Mouse (Mus musculus) brain, adult 2 months (tissue): ENCODE measurements at regions not wholly inside any gene's neighbourhood (a gene's known extent, or its start where the extent isn't known, plus 50 kb on each side); places are given as distances from the start of the nearest gene placed in this dataset.
"Not testable (repeated sequence)": the region's sequence is repeated elsewhere in the genome, so short reads cannot be mapped to it uniquely, and the experiment has no call there.

Experiments used
- DNase-seq: peaks from one replicate; pipeline ENCODE4 v3.0.0; 2011; ENCODE audit warnings: low read depth, low spot score

- no peak for DNase-seq
Measured at GRCm38 (mm10) chr7:137974705-137975104, 422.8 kb downstream of the Tcerg1l start.

DNA sequence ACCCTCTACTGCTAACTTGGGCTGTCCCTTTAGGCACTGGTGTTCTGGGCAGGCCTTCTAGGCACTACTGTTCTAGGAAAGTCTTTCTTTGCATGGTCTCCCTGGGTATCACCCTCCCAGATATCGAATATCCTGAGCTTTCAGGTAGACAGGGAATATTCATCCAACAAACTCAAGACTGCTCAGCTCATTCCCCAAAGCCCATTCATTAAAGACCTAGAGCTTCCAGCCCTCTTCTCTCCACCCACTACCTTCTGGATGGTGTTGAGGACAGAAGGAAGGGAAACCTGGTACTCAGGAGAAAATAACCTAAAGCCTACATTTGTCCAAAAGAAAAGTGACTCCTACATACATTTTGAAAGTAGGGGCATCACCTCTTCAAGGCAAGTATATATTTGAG, 420.0 kb downstream of the Tcerg1l start:
- peak; percentile 33 for DNase-seq

DNA sequence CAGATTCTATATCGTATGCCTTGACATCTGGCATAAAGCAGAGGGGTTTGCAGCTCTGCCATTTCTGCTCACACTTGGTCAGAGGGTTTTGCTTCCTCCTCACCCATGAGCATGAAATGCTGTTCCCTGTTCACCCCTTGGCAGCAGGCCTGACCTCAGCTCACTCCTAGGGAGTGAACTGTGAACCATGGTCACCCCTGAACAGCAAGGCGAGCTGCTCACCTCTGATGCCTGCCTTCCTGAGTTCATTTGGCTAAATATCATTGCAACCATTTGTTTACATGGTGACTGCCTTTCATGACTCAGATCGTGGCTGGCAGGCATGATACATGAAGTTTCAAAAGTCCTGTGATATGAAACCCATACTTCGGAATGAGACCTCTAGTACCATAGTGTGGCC, 418.2 kb downstream of the Tcerg1l start:
- no peak for DNase-seq

- DNase-seq, result no peak
Measured at GRCm38 (mm10) chr7:138005806-138006205, 391.7 kb downstream of the Tcerg1l start.

- DNase-seq, result peak; percentile 35
Measured at GRCm38 (mm10) chr7:138006971-138007370, 390.6 kb downstream of the Tcerg1l start.

DNA sequence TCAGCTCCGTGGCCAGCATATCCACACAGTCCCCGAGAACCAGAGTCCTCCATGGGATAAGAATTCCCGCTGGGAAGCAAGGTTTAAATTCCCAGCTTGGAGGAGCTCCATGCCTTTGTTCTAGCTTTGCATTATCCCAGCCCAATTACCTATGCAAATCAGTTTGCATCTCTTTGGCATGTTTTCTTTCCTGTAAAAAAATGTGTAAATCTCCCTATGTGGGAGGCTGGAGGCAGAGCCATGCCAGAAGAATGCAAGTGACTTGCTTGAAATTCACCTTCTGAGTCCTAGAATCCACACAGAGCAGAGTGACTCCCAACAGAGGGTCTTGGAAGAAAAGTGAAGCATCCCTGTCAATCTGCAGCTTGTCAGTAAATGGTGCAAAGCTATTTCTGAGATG, 388.9 kb downstream of the Tcerg1l start:
- peak; percentile 63 for DNase-seq

- DNase-seq, result not testable (repeated sequence)
Measured at GRCm38 (mm10) chr7:138024021-138024420, 373.5 kb downstream of the Tcerg1l start.

GRCm38 (mm10) chr7:138051696-138052095, 345.8 kb downstream of the Tcerg1l start:
- no peak for DNase-seq

DNA sequence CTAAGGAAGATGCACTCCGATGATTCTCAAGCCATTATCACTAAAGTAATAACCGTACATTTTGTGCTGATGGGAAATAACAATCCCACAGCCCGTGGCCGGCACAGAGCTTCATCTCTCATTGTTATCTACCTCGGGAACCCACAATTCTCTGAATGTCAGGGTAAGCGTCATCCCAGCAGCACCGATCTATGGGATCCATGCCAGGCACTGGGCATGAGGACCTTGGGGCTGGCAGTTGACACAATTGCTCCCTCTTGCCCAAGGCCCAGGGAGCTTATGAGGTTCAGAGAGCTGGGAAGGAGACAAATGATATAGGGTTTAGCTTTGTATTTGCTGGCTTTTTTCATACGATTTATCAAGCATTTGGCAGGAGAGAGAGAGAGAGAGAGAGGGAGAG, 342.8 kb downstream of the Tcerg1l start:
- DNase-seq, result no peak

GRCm38 (mm10) chr7:138061116-138061515, 336.4 kb downstream of the Tcerg1l start:
- no peak for DNase-seq

- DNase-seq, result no peak
Measured at GRCm38 (mm10) chr7:138066921-138067320, 330.6 kb downstream of the Tcerg1l start.

DNA sequence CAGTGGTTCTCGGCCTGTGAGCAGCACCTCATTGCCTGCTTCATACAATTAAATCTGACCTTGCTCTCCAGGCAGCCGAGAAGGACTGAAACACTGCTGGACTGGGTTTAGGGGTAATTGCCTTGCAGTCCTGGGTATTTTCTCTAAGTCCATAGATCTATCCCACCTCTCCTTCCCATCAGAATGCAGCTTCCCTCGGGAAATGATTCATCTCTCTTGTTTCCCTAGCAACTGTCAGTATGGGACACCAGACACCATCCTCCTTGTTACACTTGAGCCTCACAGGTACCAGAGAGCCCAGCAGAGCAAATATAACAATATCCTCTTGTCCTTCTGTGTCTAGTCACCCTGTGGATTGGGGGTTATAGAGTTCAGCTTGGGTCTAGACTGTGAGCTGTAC, 322.3 kb downstream of the Tcerg1l start:
- DNase-seq, result peak; percentile 24

- DNase-seq, result peak; percentile 67
Measured at GRCm38 (mm10) chr7:138083980-138084379, 313.6 kb downstream of the Tcerg1l start.

DNA sequence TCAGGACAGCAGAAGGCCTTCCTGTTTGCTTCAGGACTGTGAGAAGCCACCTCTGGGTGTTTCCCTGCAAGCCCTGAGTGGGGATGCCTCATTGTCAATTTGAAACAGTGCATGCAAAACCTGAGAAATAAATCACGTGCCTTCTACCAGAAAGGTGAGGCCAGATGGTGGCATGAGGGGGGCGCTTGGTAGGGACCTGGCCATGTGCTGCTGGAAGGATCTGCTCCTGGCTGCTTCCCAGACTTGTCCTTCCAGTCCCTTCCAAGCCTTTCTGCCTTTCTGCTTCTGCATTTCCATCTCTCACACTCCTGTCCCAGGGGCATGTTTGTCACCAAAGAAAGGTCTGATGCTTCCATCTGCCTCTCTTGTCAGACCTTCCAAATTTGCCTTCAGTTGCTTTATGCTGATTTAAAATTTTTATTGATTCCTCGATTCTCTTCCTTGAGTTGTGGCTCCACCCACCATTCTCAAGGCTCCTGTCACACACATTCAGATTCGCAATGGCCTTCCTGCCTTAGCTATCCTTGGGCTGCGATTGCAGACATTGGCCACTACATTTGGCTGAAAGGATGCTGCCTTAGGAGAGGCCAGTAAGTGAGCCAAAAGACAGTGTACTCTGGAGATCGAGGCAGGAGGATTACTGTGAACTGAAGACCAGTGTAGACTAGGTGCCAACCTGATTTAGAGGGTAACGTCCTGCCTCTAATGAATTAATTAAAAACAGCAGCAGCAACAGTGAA, 289.9 kb downstream of the Tcerg1l start:
- peak; percentile 88 for DNase-seq

DNA sequence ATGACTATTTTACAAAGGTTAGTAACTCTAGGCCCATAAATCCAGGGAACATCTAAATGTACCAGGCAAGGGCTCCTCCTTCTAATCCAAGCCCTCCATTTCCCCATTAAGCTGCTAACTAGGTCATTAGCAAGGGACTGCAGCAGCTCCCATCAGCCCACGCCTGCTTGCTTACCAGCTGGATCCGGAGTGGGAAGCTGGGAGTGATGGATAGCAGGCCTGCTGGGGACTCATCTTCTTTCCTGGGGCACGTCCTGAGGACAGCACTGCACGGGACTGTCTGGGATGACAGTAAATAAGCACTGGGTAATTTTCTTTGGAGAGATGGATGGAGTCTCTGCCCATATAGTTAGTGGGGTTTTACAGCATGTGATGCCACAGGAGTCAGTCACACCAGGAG, 276.0 kb downstream of the Tcerg1l start:
- peak; percentile 66 for DNase-seq

DNA sequence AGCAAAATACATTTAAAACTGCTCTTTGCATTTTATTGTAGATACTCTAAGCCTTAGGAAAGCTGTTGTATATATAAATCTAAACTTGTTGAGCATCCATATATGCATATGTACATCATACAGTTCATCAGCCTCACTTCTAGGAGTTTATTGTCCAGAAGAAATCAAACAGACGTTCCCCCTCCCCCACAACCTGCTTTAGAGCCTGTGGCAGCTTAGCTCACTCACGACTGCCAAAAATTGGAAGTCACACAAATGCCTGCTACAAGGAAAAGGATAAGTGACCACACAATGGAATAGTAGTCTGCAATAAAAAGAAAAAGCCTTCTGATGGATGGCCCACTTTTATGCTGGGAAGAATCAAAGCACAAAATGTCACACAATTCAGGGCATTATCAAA, 267.8 kb downstream of the Tcerg1l start:
- DNase-seq, result no peak

- DNase-seq, result no peak
Measured at GRCm38 (mm10) chr7:138133427-138133826, 264.1 kb downstream of the Tcerg1l start.

DNA sequence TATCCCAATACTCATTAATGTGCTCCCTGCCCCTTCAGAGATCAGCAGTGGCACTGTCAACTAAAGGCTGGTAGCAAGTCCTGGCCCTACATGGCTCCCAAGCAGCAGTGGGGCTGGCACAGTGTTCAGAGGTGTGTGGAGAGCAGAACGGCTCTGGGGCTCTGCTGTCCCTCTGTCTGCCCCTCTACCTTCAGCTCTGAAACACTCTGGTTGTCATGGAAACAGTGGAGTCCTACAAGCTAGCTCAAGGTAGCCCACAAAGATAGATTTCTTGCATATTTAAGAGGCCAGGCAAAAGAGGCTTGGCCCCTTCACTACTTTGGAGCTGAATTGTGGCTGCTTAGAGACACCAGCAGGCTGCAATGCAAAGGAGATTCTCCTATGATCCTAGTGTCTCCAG, 259.6 kb downstream of the Tcerg1l start:
- peak; percentile 24 for DNase-seq

DNA sequence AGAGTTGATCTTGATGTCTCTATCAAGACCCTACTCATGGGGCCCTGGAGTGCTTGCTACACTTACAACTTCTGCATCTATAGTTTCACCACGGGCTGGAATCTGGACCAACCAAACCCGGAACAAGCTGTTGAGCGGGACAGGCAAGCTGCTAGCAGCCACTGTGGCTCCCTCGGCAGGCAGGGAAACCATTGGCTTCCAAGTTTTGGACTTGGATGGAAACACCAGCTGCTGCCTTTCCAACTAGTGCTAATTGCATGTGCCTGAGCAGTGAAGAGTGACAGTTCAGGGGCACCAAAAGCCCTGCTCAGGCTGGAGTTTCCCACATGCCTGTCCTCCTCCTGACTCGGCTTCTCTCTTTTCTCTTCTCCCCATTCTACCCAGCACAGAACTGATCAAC, 257.8 kb downstream of the Tcerg1l start:
- DNase-seq, result peak; percentile 8

DNA sequence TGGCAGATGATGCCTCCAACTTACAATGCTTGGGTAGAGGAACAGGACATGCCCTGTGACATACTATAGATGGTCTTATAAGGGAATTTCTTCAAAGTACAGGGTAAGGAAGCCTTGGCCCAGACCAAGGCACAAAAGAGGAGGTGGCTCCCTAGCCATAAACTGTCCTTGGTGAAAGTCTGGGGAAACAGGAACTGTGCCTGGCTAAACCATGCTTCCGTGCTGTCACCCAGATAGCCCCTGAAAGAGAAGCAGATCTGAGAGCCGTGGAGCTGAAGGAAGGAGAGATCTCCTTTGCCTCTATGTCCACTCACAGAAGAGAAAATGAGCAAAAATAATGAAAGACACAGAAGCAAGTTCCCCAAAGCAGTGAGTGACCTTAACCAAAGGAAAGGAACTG, 248.0 kb downstream of the Tcerg1l start:
- DNase-seq, result no peak

GRCm38 (mm10) chr7:138153455-138154167, 243.9 kb downstream of the Tcerg1l start:
- DNase-seq, result peak; percentile 24
